Mouse (Mus musculus) hindbrain, postnatal 0 days (tissue): ENCODE results near the gene Micall1. TPM values are rescaled to one million over a fixed set of nuclear protein-coding genes. Genes with fewer than 3 reads are reported as not detected.

Experiments used
- ATAC-seq: fragments of 200-750 bp; cut with Nextera tagmentation; 2 replicates; pipeline ENCODE4 v1.8.0; 2017; ENCODE audit warnings: mild to moderate bottlenecking, moderate TSS enrichment, moderate library complexity
- DNase-seq: peaks from one replicate; pipeline ENCODE4 v3.0.0-alpha.2; 2015; ENCODE audit warnings: low spot score
- H3K27ac ChIP-seq: fragments of 300-500 bp; sonication (generic); 2 replicates; pipeline ENCODE4 v1.5.1; 2014; ENCODE audit warnings: mild to moderate bottlenecking
- H3K27me3 ChIP-seq: fragments of 300-500 bp; sonication (generic); 2 replicates; pipeline ENCODE4 v1.6.1; 2014; ENCODE audit warnings: low read length, mixed read lengths; ENCODE audit not compliant: insufficient read depth
- H3K36me3 ChIP-seq: fragments of 300-500 bp; sonication (generic); 2 replicates; pipeline ENCODE4 v1.6.1; 2014; ENCODE audit warnings: low read length, mixed read lengths; ENCODE audit not compliant: insufficient read depth
- H3K4me1 ChIP-seq: fragments of 300-500 bp; sonication (generic); 2 replicates; pipeline ENCODE4 v1.6.1; 2014; ENCODE audit warnings: antibody characterized with exemption, low read length, mixed read lengths; ENCODE audit not compliant: insufficient read depth
- H3K4me2 ChIP-seq: fragments of 300-500 bp; sonication (generic); 2 replicates; pipeline ENCODE4 v1.6.1; 2014; ENCODE audit warnings: low read depth, mild to moderate bottlenecking, low read length, moderate library complexity, mixed read lengths
- H3K4me3 ChIP-seq: fragments of 300-500 bp; sonication (generic); 2 replicates; pipeline ENCODE4 v1.5.1; 2014; ENCODE audit warnings: low read length
- H3K9ac ChIP-seq: fragments of 300-500 bp; sonication (generic); replicated peaks from 2 replicates; pipeline ENCODE4 v1.6.1; 2014; ENCODE audit warnings: mild to moderate bottlenecking, low read length, moderate library complexity, mixed read lengths
- H3K9me3 ChIP-seq: fragments of 300-500 bp; sonication (generic); 2 replicates; pipeline ENCODE4 v1.6.1; 2016; ENCODE audit warnings: low read length, mixed read lengths
- CTCF ChIP-seq: IDR thresholded peaks from 2 replicates; pipeline ENCODE4 v1.5.1; 2016; ENCODE audit warnings: antibody characterized with exemption, control low read depth, low read depth
- WGBS: fragments of 180-500 bp; shearing (Covaris S2); extraction: QIAGEN DNeasy Blood & Tissue Kit; methylation state at CpG from one replicate; pipeline ENCODE4 v1.1.7; 2014; 5-methylcytosine and 5-hydroxymethylcytosine counted together
- polyA plus RNA-seq: library from polyadenylated mRNA; unstranded; fragments of >200 nt; fragmentation: Nextera tagmentation; extraction: Ambion mirVana; gene quantifications from 2 replicates; pipeline ENCODE4 v1.2.1, GENCODE M21; 2015
- total RNA-seq: library from RNA; depleted of rRNA; stranded (reverse); fragments of >200 nt; gene quantifications from 2 replicates; pipeline ENCODE4 v1.2.3, GENCODE M21; 2014

Gene Micall1
- total and polyA plus RNA-seq, 2 experiments from 2014 or later, result 9.5 to 36.4 TPM

GRCm38 (mm10) chr15:79096556-79096955 lies 12.1 kb upstream of the Micall1 start:
- WGBS, result 80% methylated on average over 3 of the region's 3 CpGs
- H3K27ac ChIP-seq, result no peak overlapping the region
- H3K9me3 ChIP-seq, result no peaks in the 10 kb centered on the region
- 0 out of 2 replicates have a peak, but pooled peaks cover 3% of the 10 kb centered on the region for H3K4me1 ChIP-seq
- no peak overlapping the region for H3K4me2 ChIP-seq
- ATAC-seq (no peak), DNase-seq (no peak)
- H3K27me3 ChIP-seq, result no peaks in the 10 kb centered on the region
- no peak overlapping the region for H3K4me3 ChIP-seq
- H3K36me3 ChIP-seq, result peaks cover 29% of the 10 kb centered on the region; the same call in 1 of the 2 replicates
- no peak for TF ChIP-seq CTCF
- H3K9ac ChIP-seq, result no peak overlapping the region

DNA sequence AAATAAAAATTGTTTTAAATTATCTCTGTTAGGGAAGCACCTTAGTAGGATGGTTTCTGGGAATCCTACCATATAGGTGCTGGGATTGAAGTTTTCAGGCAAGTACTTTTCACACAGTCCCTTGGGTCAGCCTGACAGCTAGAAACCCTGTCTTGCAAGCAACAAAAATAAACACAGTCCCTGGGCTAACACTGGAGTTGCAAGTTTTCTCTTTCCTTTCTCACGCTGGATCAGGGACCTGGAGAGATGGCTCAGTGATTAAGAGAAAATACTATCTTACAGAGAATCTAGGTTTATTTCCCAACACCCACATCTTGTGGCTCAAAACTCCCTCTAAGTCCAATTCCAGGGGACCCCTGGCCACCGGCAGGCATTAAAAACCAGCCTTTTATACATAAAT lies 11.6 kb upstream of the Micall1 start:
- TF ChIP-seq CTCF, result no peak
- H3K36me3 ChIP-seq, result peaks cover 29% of the 10 kb centered on the region; the same call in 1 of the 2 replicates
- no peaks in the 10 kb centered on the region for H3K9me3 ChIP-seq
- H3K27me3 ChIP-seq, result no peaks in the 10 kb centered on the region
- ATAC-seq (no peak), DNase-seq (peak; percentile 8)
- no peak overlapping the region for H3K9ac ChIP-seq
- H3K4me1 ChIP-seq, result 0 out of 2 replicates have a peak, but pooled peaks cover 3% of the 10 kb centered on the region
- peak overlapping the region; percentile 71; the same call in 1 of the 2 replicates for H3K27ac ChIP-seq
- 35% methylated on average over 2 of the region's 2 CpGs for WGBS
- H3K4me2 ChIP-seq, result no peak overlapping the region
- no peak overlapping the region for H3K4me3 ChIP-seq

DNA sequence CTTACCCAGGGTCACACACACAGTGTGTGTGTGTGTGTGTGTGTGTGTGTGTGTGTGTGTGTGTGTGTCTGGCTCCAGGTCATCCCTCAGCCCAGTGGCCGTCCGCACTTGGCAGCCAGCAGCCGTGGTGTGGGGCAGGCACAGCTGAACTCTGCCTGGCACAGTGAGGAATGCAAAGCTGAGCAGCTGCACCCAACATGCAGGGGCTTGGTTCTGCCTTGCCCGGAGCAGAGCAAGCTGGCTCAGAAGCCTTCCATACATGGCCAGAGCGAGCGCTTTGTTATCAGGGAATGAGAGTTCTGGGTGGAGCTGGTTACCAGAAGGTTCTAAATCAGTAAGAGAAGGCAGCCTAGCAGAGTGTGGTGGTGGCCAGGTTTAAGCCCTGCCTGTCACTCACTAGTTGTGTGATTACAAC lies 11.1 kb upstream of the Micall1 start:
- 39% methylated on average over 6 of the region's 6 CpGs for WGBS

DNA sequence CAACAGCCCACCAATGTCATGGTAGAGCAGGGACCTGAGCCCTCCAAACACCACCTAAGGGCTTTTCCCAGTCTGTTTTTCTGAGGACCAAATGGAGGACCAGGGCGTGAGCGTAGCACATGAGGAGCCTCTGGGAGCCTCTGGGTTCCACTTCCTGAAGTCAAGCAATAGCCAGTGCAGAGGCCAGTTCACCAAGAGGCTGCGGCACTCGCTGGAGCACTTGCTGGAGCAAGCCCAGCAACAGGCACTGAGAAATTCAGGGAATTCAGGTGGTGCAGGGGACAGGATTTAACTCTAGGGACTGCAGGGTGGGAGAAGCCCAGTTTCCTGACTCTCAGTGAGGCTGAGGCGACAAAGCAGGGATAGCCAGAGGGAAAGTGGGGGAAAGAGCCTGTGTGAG lies 10.5 kb upstream of the Micall1 start:
- DNase-seq, result no peak
- TF ChIP-seq CTCF, result no peak
- H3K36me3 ChIP-seq, result peaks cover 23% of the 10 kb centered on the region; the same call in 1 of the 2 replicates
- no peaks in the 10 kb centered on the region for H3K9me3 ChIP-seq
- H3K4me2 ChIP-seq, result no peak overlapping the region
- peak overlapping the region; percentile 71; the same call in 1 of the 2 replicates for H3K27ac ChIP-seq
- no peaks in the 10 kb centered on the region for H3K27me3 ChIP-seq
- WGBS, result 62% methylated on average over 5 of the region's 5 CpGs
- no peak overlapping the region for H3K4me3 ChIP-seq
- 0 out of 2 replicates have a peak, but pooled peaks cover 3% of the 10 kb centered on the region for H3K4me1 ChIP-seq
- H3K9ac ChIP-seq, result no peak overlapping the region
- no peak for ATAC-seq

More for the DNA sequence above, 11.1 kb upstream of the Micall1 start:
- H3K9ac ChIP-seq, result no peak overlapping the region
- no peak overlapping the region for H3K4me3 ChIP-seq
- no peaks in the 10 kb centered on the region for H3K27me3 ChIP-seq
- H3K9me3 ChIP-seq, result no peaks in the 10 kb centered on the region
- peak overlapping the region; percentile 71; the same call in 1 of the 2 replicates for H3K27ac ChIP-seq
- H3K4me1 ChIP-seq, result 0 out of 2 replicates have a peak, but pooled peaks cover 3% of the 10 kb centered on the region
- TF ChIP-seq CTCF, result no peak
- peaks cover 24% of the 10 kb centered on the region; the same call in 1 of the 2 replicates for H3K36me3 ChIP-seq
- ATAC-seq, result peak; percentile 90
- H3K4me2 ChIP-seq, result no peak overlapping the region
- DNase-seq, result peak; percentile 67

- no peak overlapping the region for H3K4me2 ChIP-seq
- TF ChIP-seq CTCF, result no peak
- WGBS, result 47% methylated on average over 7 of the region's 7 CpGs
- DNase-seq (peak; percentile 9), ATAC-seq (no peak)
- H3K4me3 ChIP-seq, result no peak overlapping the region
- no peaks in the 10 kb centered on the region for H3K27me3 ChIP-seq
- H3K36me3 ChIP-seq, result peaks cover 17% of the 10 kb centered on the region; the same call in 1 of the 2 replicates
- no peak overlapping the region for H3K9ac ChIP-seq
- no peaks in the 10 kb centered on the region for H3K9me3 ChIP-seq
- 0 out of 2 replicates have a peak, but pooled peaks cover 3% of the 10 kb centered on the region for H3K4me1 ChIP-seq
- no peak overlapping the region for H3K27ac ChIP-seq
These were observed 9.8 kb upstream of the Micall1 start for GRCm38 (mm10) chr15:79098868-79099267.

DNA sequence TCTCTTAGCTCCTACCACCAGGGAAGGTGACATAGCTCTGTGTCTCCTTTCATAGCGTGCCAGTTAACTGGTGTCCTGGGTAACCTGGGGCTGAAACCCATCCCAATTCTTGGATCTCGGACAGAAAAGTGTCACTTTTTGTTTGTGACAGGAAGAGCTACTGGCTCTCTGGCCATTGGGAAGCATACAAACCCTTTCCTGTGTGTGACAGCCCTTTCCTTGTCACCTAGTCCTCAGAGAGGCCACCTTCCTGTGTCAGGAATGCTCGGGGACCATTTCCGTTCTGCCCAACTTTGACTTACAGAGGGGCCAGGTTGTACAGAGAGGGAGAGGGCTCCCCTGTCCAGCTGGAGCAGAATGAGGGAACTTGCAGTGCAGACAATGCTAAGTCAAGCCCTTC lies 9.2 kb upstream of the Micall1 start:
- H3K9ac ChIP-seq, result no peak overlapping the region
- H3K4me1 ChIP-seq, result 0 out of 2 replicates have a peak, but pooled peaks cover 3% of the 10 kb centered on the region
- H3K4me3 ChIP-seq, result no peak overlapping the region
- H3K27ac ChIP-seq, result no peak overlapping the region
- H3K4me2 ChIP-seq, result no peak overlapping the region
- no peak for TF ChIP-seq CTCF
- DNase-seq (no peak), ATAC-seq (no peak)
- no peaks in the 10 kb centered on the region for H3K27me3 ChIP-seq
- WGBS, result 51% methylated on average over 4 of the region's 4 CpGs
- H3K9me3 ChIP-seq, result no peaks in the 10 kb centered on the region
- peaks cover 11% of the 10 kb centered on the region; the same call in 1 of the 2 replicates for H3K36me3 ChIP-seq

- no peaks in the 10 kb centered on the region for H3K27me3 ChIP-seq
- ATAC-seq, result no peak
- TF ChIP-seq CTCF, result no peak
- H3K4me1 ChIP-seq, result 0 out of 2 replicates have a peak, but pooled peaks cover 3% of the 10 kb centered on the region
- H3K27ac ChIP-seq, result no peak overlapping the region
- H3K36me3 ChIP-seq, result 0 out of 2 replicates have a peak, but pooled peaks cover 5% of the 10 kb centered on the region
- no peak overlapping the region for H3K9ac ChIP-seq
- no peak overlapping the region for H3K4me2 ChIP-seq
- no peak overlapping the region for H3K4me3 ChIP-seq
- no peak for DNase-seq
- 79% methylated on average over 4 of the region's 4 CpGs for WGBS
- H3K9me3 ChIP-seq, result no peaks in the 10 kb centered on the region
These were observed 8.3 kb upstream of the Micall1 start for GRCm38 (mm10) chr15:79100391-79100790.
